Mouse (Mus musculus): ENCODE results near the gene Uhrf2. TPM values are rescaled to one million over a fixed set of nuclear protein-coding genes. Genes with fewer than 3 reads are reported as not detected.
"Not testable (repeated sequence)": the region's sequence is repeated elsewhere in the genome, so short reads cannot be mapped to it uniquely, and the experiment has no call there.

Uhrf2 gene
- polyA plus RNA-seq, 1 experiment: not detected

- H3K4me3 ChIP-seq (ENCODE audit: insufficient read depth, low read depth, low read length): no peak overlapping the region
- peaks cover 2% of the 10 kb centered on the region; the same call in 1 of the 2 replicates for H3K4me1 ChIP-seq (ENCODE audit: control insufficient read depth, insufficient read depth, low read length)
- no peak for TF ChIP-seq POLR2A (IDR thresholded peaks at IDR 0.05; ENCODE audit: insufficient read depth, low read depth, low read length)
- TF ChIP-seq CTCF (IDR thresholded peaks at IDR 0.05; ENCODE audit: insufficient read depth, low read depth, low read length): no peak
- H3K27ac ChIP-seq (ENCODE audit: insufficient read depth, low read depth, low read length): no peak overlapping the region
- WGBS: 77% methylated on average over 13 of the region's 13 CpGs
These were observed 19.6 kb upstream of the Uhrf2 start for GRCm38 (mm10) chr19:30010520-30011296.

GRCm38 (mm10) chr19:30014331-30014730 is 16.0 kb upstream of the Uhrf2 start:
- TF ChIP-seq CTCF (IDR thresholded peaks at IDR 0.05; ENCODE audit: insufficient read depth, low read depth, low read length) (no peak), POLR2A (IDR thresholded peaks at IDR 0.05; ENCODE audit: insufficient read depth, low read depth, low read length) (no peak)
- H3K4me1 ChIP-seq (ENCODE audit: control insufficient read depth, insufficient read depth, low read length): peaks cover 2% of the 10 kb centered on the region; the same call in 1 of the 2 replicates
- H3K27ac ChIP-seq (ENCODE audit: insufficient read depth, low read depth, low read length): no peak overlapping the region
- H3K4me3 ChIP-seq (ENCODE audit: insufficient read depth, low read depth, low read length): no peak overlapping the region
- WGBS: 90% methylated on average over 3 of the region's 3 CpGs

- TF ChIP-seq POLR2A (IDR thresholded peaks at IDR 0.05; ENCODE audit: insufficient read depth, low read depth, low read length) (no peak), CTCF (IDR thresholded peaks at IDR 0.05; ENCODE audit: insufficient read depth, low read depth, low read length) (no peak)
- 85% methylated on average over 6 of the region's 6 CpGs for WGBS
- peaks cover 2% of the 10 kb centered on the region; the same call in 1 of the 2 replicates for H3K4me1 ChIP-seq (ENCODE audit: control insufficient read depth, insufficient read depth, low read length)
- no peak overlapping the region for H3K4me3 ChIP-seq (ENCODE audit: insufficient read depth, low read depth, low read length)
- H3K27ac ChIP-seq (ENCODE audit: insufficient read depth, low read depth, low read length): no peak overlapping the region
These were observed 14.2 kb upstream of the Uhrf2 start for GRCm38 (mm10) chr19:30016156-30016555.

- not testable (repeated sequence) for H3K4me3 ChIP-seq (ENCODE audit: insufficient read depth, low read depth, low read length); H3K27ac ChIP-seq (ENCODE audit: insufficient read depth, low read depth, low read length); H3K4me1 ChIP-seq (ENCODE audit: control insufficient read depth, insufficient read depth, low read length)
- WGBS: 96% methylated on average over 10 of the region's 10 CpGs
These were observed 6.9 kb upstream of the Uhrf2 start for GRCm38 (mm10) chr19:30023419-30023818.

- WGBS: 57% methylated on average over 11 of the region's 11 CpGs
- Histone ChIP-seq H3K27ac (ENCODE audit: insufficient read depth, low read depth, low read length) (no peak overlapping the region), H3K4me1 (ENCODE audit: control insufficient read depth, insufficient read depth, low read length) (peaks cover 5% of the 10 kb centered on the region; the same call in 1 of the 2 replicates), H3K4me3 (ENCODE audit: insufficient read depth, low read depth, low read length) (no peak overlapping the region)
- no peak for TF ChIP-seq POLR2A (IDR thresholded peaks at IDR 0.05; ENCODE audit: insufficient read depth, low read depth, low read length)
- TF ChIP-seq CTCF (IDR thresholded peaks at IDR 0.05; ENCODE audit: insufficient read depth, low read depth, low read length): no peak
These were observed 1.2 kb upstream of the Uhrf2 start for GRCm38 (mm10) chr19:30029002-30029710.

GRCm38 (mm10) chr19:30030636-30031467 is 539 bp downstream of the Uhrf2 start:
- TF ChIP-seq POLR2A (IDR thresholded peaks at IDR 0.05; ENCODE audit: insufficient read depth, low read depth, low read length): no peak; the same call in 1 of the 2 replicates
- no peak for TF ChIP-seq CTCF (IDR thresholded peaks at IDR 0.05; ENCODE audit: insufficient read depth, low read depth, low read length)
- under 1% methylated on average over 87 of the region's 92 CpGs for WGBS
- peak overlapping the region; percentile 16; the same call in 1 of the 2 replicates for H3K27ac ChIP-seq (ENCODE audit: insufficient read depth, low read depth, low read length)
- H3K4me3 ChIP-seq (ENCODE audit: insufficient read depth, low read depth, low read length): peak overlapping the region; percentile 74
- H3K4me1 ChIP-seq (ENCODE audit: control insufficient read depth, insufficient read depth, low read length): peaks cover 5% of the 10 kb centered on the region; the same call in 1 of the 2 replicates

- no peak overlapping the region for H3K27ac ChIP-seq (ENCODE audit: insufficient read depth, low read depth, low read length)
- WGBS: under 1% methylated on average over 7 of the region's 7 CpGs
These were observed 1.2 kb downstream of the Uhrf2 start for GRCm38 (mm10) chr19:30031468-30031931.

DNA sequence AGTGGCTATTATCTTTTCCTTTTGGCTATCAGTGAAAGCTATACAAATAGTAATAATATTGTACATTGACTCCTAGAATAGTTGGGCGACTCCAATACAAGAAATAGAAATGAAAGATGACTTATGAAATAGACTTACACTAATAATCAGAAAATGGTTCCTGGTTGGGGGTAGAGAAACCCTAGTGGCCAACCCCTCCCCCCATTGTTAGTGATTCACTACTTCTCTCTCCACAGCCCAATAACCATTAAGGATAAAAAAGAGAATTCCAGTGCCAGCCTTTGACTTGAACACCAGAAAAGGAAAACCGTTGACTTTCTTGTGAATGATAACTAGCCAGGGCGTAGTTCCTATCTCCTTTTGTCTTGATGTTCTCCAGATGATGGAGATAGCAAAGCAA is 1.9 kb downstream of the Uhrf2 start:
- TF ChIP-seq POLR2A (IDR thresholded peaks at IDR 0.05; ENCODE audit: insufficient read depth, low read depth, low read length) (no peak), CTCF (IDR thresholded peaks at IDR 0.05; ENCODE audit: insufficient read depth, low read depth, low read length) (no peak)
- H3K4me3 ChIP-seq (ENCODE audit: insufficient read depth, low read depth, low read length): no peak overlapping the region
- H3K4me1 ChIP-seq (ENCODE audit: control insufficient read depth, insufficient read depth, low read length): peaks cover 5% of the 10 kb centered on the region; the same call in 1 of the 2 replicates
- WGBS: 52% methylated on average over 3 of the region's 3 CpGs
- H3K27ac ChIP-seq (ENCODE audit: insufficient read depth, low read depth, low read length): no peak overlapping the region

More at GRCm38 (mm10) chr19:30031468-30031931, 1.2 kb downstream of the Uhrf2 start:
- TF ChIP-seq POLR2A (IDR thresholded peaks at IDR 0.05; ENCODE audit: insufficient read depth, low read depth, low read length) (no peak), CTCF (IDR thresholded peaks at IDR 0.05; ENCODE audit: insufficient read depth, low read depth, low read length) (no peak)
- peak overlapping the region; percentile 74 for H3K4me3 ChIP-seq (ENCODE audit: insufficient read depth, low read depth, low read length)
- H3K4me1 ChIP-seq (ENCODE audit: control insufficient read depth, insufficient read depth, low read length): peaks cover 5% of the 10 kb centered on the region; the same call in 1 of the 2 replicates

Measured in olfactory bulb, adult 2 months (tissue).